Mouse (Mus musculus): Measurements from ENCODE around the gene Pdc.
"Not testable (repeated sequence)": the region's sequence is repeated elsewhere in the genome, so short reads cannot be mapped to it uniquely, and the experiment has no call there.

DNA sequence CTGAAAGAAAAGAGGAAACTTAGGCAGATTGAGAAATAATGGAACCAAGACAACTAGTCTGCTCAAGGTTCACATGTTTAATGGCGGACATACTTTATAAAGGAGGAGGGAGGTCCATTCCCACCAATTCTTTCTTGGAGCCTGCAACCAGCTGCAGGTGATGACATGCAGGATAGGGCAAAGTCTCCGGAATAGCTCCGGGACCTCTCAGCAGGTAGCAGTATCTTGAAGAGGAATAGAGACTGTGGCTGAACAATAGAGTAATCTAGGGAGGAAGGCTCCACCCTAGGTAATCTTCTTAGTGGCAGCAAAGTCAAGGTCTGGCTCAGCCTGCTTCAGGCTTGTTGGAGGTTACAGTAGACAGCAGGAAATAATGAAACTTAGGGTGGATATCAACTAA lies 25.2 kb upstream of the Pdc start:
- TF ChIP-seq CTCF (IDR thresholded peaks at IDR 0.05; ENCODE audit: low read depth, low read length); POLR2A (IDR thresholded peaks at IDR 0.05; ENCODE audit: insufficient read depth, low read length): not testable (repeated sequence)
